Mouse (Mus musculus): ENCODE measurements around the gene Cpa5. TPM values are rescaled to one million over a fixed set of nuclear protein-coding genes. Genes with fewer than 3 reads are reported as not detected.
A peak's percentile ranks its signal among the peaks of the same experiment; 100 is the strongest.

Cpa5 gene
- total and polyA plus RNA-seq, 3 experiments, result not detected

GRCm38 (mm10) chr6:30671696-30672095 lies 60.9 kb downstream of the Cpa5 start:
- Histone ChIP-seq H3K27ac (ENCODE audit: insufficient read depth, low read depth) (no peak overlapping the region), H3K9me3 (replicated peaks; ENCODE audit: low read length) (no peaks in the 10 kb centered on the region), H3K79me2 (replicated peaks; ENCODE audit: control insufficient read depth, extremely low read depth, insufficient read depth, poor library complexity, severe bottlenecking) (no peaks in the 10 kb centered on the region), H3K4me3 (replicated peaks in 1 of 3; ENCODE audit: low read depth in 2 of 3, low read length in 2 of 3, poor library complexity in 1 of 3) (no peak overlapping the region), H3K4me1 (ENCODE audit: control insufficient read depth in 1 of 2, insufficient read depth in 2 of 2) (peaks cover 9 to 16% of the 10 kb centered on the region in 2 experiments), H3K36me3 (replicated peaks in 1 of 2; ENCODE audit: control insufficient read depth in 1 of 2, insufficient read depth in 1 of 2, low read length in 1 of 2) (no peaks in the 10 kb centered on the region), H3K4me2 (ENCODE audit: insufficient read depth, low read depth, poor library complexity, severe bottlenecking) (peak overlapping the region; percentile 16; the same call in 1 of the 2 replicates), H3K9ac (ENCODE audit: insufficient read depth, low read depth) (no peak overlapping the region), H3K27me3 (replicated peaks) (no peaks in the 10 kb centered on the region)
- peak; percentile 48 for DNase-seq (ENCODE audit: extremely low read depth)
- dilution Hi-C loops (cut with MboI; ENCODE audit: extremely low pct_ligation_motif_present, extremely low pct_unique_long_range_greater_than_20kb, low sequenced_read_pairs), result no loop called here
- in situ Hi-C loops (cut with MboI; ENCODE audit: low pct_ligation_motif_present, low pct_unique_long_range_greater_than_20kb, low sequenced_read_pairs), result no loop called here
- TF ChIP-seq ZMIZ1 (IDR thresholded peaks at IDR 0.05; ENCODE audit: low read depth, low read length), result no peak
- TF ChIP-seq CHD1 (IDR thresholded peaks at IDR 0.05; ENCODE audit: low read depth, low read length), result no peak
- TF ChIP-seq CHD2 (IDR thresholded peaks at IDR 0.05; ENCODE audit: low read length), result peak; percentile 70
- TF ChIP-seq NRF1 (IDR thresholded peaks at IDR 0.05; ENCODE audit: low read depth, low read length), result no peak
- TF ChIP-seq MYC (IDR thresholded peaks at IDR 0.05; ENCODE audit: low read depth, low read length), result no peak
- TF ChIP-seq ELF1 (IDR thresholded peaks at IDR 0.05; ENCODE audit: low read depth, low read length), result no peak
- no peak for TF ChIP-seq JUN (IDR thresholded peaks at IDR 0.05; ENCODE audit: insufficient read depth, low read depth, low read length)
- TF ChIP-seq SMC3 (IDR thresholded peaks at IDR 0.05; ENCODE audit: low read depth, low read length), result no peak
- no peak for TF ChIP-seq ZC3H11A (IDR thresholded peaks at IDR 0.05; ENCODE audit: low read depth, low read length)
- no peak for TF ChIP-seq GABPA (IDR thresholded peaks at IDR 0.05; ENCODE audit: insufficient replicate concordance, low read depth, low read length)
- no peak for TF ChIP-seq USF2 (conservative IDR thresholded peaks at IDR 0.05; ENCODE audit: low read depth, low read length)
- no peak for TF ChIP-seq RCOR1 (conservative IDR thresholded peaks at IDR 0.05; ENCODE audit: low read depth, low read length)
- TF ChIP-seq PAX5 (IDR thresholded peaks at IDR 0.05; ENCODE audit: low read length), result no peak
- TF ChIP-seq SIN3A (IDR thresholded peaks at IDR 0.05; ENCODE audit: low read length), result no peak
- TF ChIP-seq POLR2AphosphoS2 (IDR thresholded peaks at IDR 0.05; ENCODE audit: low read depth, low read length), result no peak
- no peak for TF ChIP-seq ETS1 (conservative IDR thresholded peaks at IDR 0.05; ENCODE audit: low read depth, low read length)
- no peak for TF ChIP-seq MAZ (IDR thresholded peaks at IDR 0.05; ENCODE audit: low read depth, low read length)
- no peak for TF ChIP-seq NELFE (IDR thresholded peaks at IDR 0.05; ENCODE audit: low read depth, low read length)
- peak; percentile 21; the same call in 1 of the 2 replicates for TF ChIP-seq TCF12 (IDR thresholded peaks at IDR 0.05; ENCODE audit: low read depth, low read length)
- TF ChIP-seq IRF4 (IDR thresholded peaks at IDR 0.05; ENCODE audit: low read depth, low read length), result no peak
- no peak for TF ChIP-seq POLR2A (IDR thresholded peaks at IDR 0.05; ENCODE audit: low read depth, low read length)
- TF ChIP-seq MAFK (IDR thresholded peaks at IDR 0.05; ENCODE audit: insufficient replicate concordance, low read length), result 0 out of 2 replicates have a peak, but pooled peaks have one; percentile 49
- no peak for TF ChIP-seq MXI1 (IDR thresholded peaks at IDR 0.05; ENCODE audit: low read depth, low read length)
- peak; percentile 16; the same call in 1 of the 2 replicates for TF ChIP-seq BHLHE40 (IDR thresholded peaks at IDR 0.05; ENCODE audit: low read depth, low read length)
- TF ChIP-seq ZNF384 (IDR thresholded peaks at IDR 0.05; ENCODE audit: low read depth, low read length), result no peak
- TF ChIP-seq EP300 (IDR thresholded peaks at IDR 0.05; ENCODE audit: low read length), result peak; percentile 52; the same call in 1 of the 2 replicates
- TF ChIP-seq MEF2A (IDR thresholded peaks at IDR 0.05; ENCODE audit: borderline replicate concordance, low read depth, low read length), result 0 out of 2 replicates have a peak, but pooled peaks have one; percentile 40
- no peak for TF ChIP-seq ZKSCAN1 (IDR thresholded peaks at IDR 0.05; ENCODE audit: borderline replicate concordance, low read depth, low read length)
- no peak for TF ChIP-seq HCFC1 (IDR thresholded peaks at IDR 0.05; ENCODE audit: low read depth, low read length)
- no peak for TF ChIP-seq USF1 (IDR thresholded peaks at IDR 0.05; ENCODE audit: low read depth, low read length)
- TF ChIP-seq MAX (IDR thresholded peaks at IDR 0.05; ENCODE audit: low read length), result no peak
- TF ChIP-seq JUND (conservative IDR thresholded peaks at IDR 0.05; ENCODE audit: low read depth, low read length), result no peak
- no peak for TF ChIP-seq CTCF (conservative IDR thresholded peaks at IDR 0.05 in 1 of 2, IDR thresholded peaks at IDR 0.05 in 1 of 2; ENCODE audit: low read depth in 2 of 2, low read length in 2 of 2)
